Mouse (Mus musculus) adrenal gland, adult 10 weeks (tissue): Measurements from ENCODE around the gene Pus3. TPM values are rescaled to one million over a fixed set of nuclear protein-coding genes. Genes with fewer than 3 reads are reported as not detected.

Experiments
- polyA plus RNA-seq: library from polyadenylated mRNA; stranded (reverse); fragments of 350-450 nt; fragmentation: Illumina TruSeq; extraction: RNeasy Lipid Tissue Mini Kit (QIAGEN cat#74804); gene quantifications from one replicate; pipeline ENCODE4 v1.2.3, GENCODE M21; 2014; ENCODE audit warnings: low read depth, low replicate concordance

Gene Pus3
- polyA plus RNA-seq = 33.5 TPM

GRCm38 (mm10) chr9:35558257-35559008 is at the start of gene Pus3, which contains the start of gene Ddx25:
Gene Pus3, plus strand, starts transcription at chr9:35558595.
Gene Ddx25, minus strand, starts transcription at chr9:35558528.

GRCm38 (mm10) chr9:35518169-35518568 is 40.2 kb upstream of the Pus3 start, which contains the start of gene Gm1113:
Gene Gm1113, minus strand, starts transcription at chr9:35518269.

GRCm38 (mm10) chr9:35569571-35570534 is 11.5 kb downstream of the Pus3 start, which contains the start of the genes Pate2 and Hyls1:
Gene Pate2, plus strand, starts transcription at chr9:35570284.
Gene Hyls1, minus strand, starts transcription at chr9:35570398.

GRCm38 (mm10) chr9:35611841-35612240 is 53.4 kb downstream of the Pus3 start, which contains the start of gene Pate4:
Gene Pate4, minus strand, starts transcription at chr9:35611941.

Other genes with a start within 250 kb of the Pus3 start
- gene Cdon, start 137.5 kb upstream of the Pus3 start, polyA plus RNA-seq = 6.2 TPM
- gene Gm1113, start 40.3 kb upstream of the Pus3 start, polyA plus RNA-seq = not detected
- gene Ddx25, start 67 bp upstream of the Pus3 start, polyA plus RNA-seq = 1.5 TPM
- 0.87 TPM for gene Pate2, start 11.7 kb downstream of the Pus3 start, polyA plus RNA-seq
- gene Hyls1, start 11.8 kb downstream of the Pus3 start, polyA plus RNA-seq = 9.0 TPM
- gene Pate4, start 53.3 kb downstream of the Pus3 start, polyA plus RNA-seq = not detected
- gene Pate3, start 89.6 kb downstream of the Pus3 start, polyA plus RNA-seq = not detected
- not detected for gene Pate1, start 128.8 kb downstream of the Pus3 start, polyA plus RNA-seq
- gene Gm17677, start 182.5 kb downstream of the Pus3 start, polyA plus RNA-seq = not detected
- gene Gm17727, start 219.5 kb downstream of the Pus3 start, polyA plus RNA-seq = not detected
- not detected for gene Gm27235, start 231.5 kb downstream of the Pus3 start, polyA plus RNA-seq
- 0.58 TPM for gene D730048I06Rik, start 231.5 kb downstream of the Pus3 start, polyA plus RNA-seq